Mouse (Mus musculus): Measurements from ENCODE around the gene Cebpa. TPM values are rescaled to one million over a fixed set of nuclear protein-coding genes. Genes with fewer than 3 reads are reported as not detected.

The Cebpa gene
- polyA plus RNA-seq, 1 experiment = 56.3 TPM

- no peak overlapping the region for H3K4me3 ChIP-seq (ENCODE audit: control insufficient read depth, insufficient read depth, low read length)
- no peaks in the 10 kb centered on the region; the same call in 1 of the 2 replicates for H3K27me3 ChIP-seq (ENCODE audit: control insufficient read depth, insufficient read depth, low read length)
- WGBS = 88% methylated on average over 6 of the region's 6 CpGs
- no peaks in the 10 kb centered on the region for H3K4me1 ChIP-seq (replicated peaks; ENCODE audit: control insufficient read depth, insufficient read depth, low read length)
- no peak for DNase-seq
- H3K27ac ChIP-seq (ENCODE audit: control insufficient read depth, insufficient read depth, low read length) = no peak overlapping the region
- no peak for TF ChIP-seq POLR2A (IDR thresholded peaks at IDR 0.05; ENCODE audit: control insufficient read depth, extremely low read depth, insufficient read depth, low read length, poor library complexity)
- no peak for TF ChIP-seq CTCF (IDR thresholded peaks at IDR 0.05; ENCODE audit: borderline replicate concordance, control insufficient read depth, extremely low read depth, insufficient read depth, low read length, poor library complexity)
- H3K36me3 ChIP-seq (ENCODE audit: control insufficient read depth, insufficient read depth, low read length) = no peaks in the 10 kb centered on the region
Observed at GRCm38 (mm10) chr7:35162443-35162842, 43.4 kb downstream of the Cebpa start.

DNA sequence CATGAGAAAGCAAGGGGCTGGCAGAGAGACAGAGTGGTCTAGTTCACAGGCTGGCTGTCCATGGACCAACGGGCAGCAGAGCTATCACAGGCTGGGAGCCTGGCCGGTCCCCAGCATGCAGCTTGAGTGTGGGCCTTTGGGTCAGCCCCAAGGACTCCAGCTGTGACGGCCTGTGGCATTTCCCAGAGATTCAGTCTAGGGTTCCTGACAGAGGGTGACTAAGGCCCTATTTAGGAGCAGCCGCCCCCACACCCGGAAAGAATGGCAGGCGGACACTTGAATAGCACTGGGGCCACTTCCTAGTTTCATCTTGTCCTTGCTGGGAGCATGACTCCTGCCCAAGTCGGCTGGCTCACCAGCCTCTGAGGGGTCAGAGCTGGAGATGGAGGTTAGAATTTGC lies 44.5 kb downstream of the Cebpa start:
- Histone ChIP-seq H3K36me3 (ENCODE audit: control insufficient read depth, insufficient read depth, low read length) (no peaks in the 10 kb centered on the region), H3K4me3 (ENCODE audit: control insufficient read depth, insufficient read depth, low read length) (no peak overlapping the region), H3K27me3 (ENCODE audit: control insufficient read depth, insufficient read depth, low read length) (no peaks in the 10 kb centered on the region; the same call in 1 of the 2 replicates), H3K27ac (ENCODE audit: control insufficient read depth, insufficient read depth, low read length) (no peak overlapping the region), H3K4me1 (replicated peaks; ENCODE audit: control insufficient read depth, insufficient read depth, low read length) (no peaks in the 10 kb centered on the region)
- TF ChIP-seq POLR2A (IDR thresholded peaks at IDR 0.05; ENCODE audit: control insufficient read depth, extremely low read depth, insufficient read depth, low read length, poor library complexity) = no peak
- no peak for TF ChIP-seq CTCF (IDR thresholded peaks at IDR 0.05; ENCODE audit: borderline replicate concordance, control insufficient read depth, extremely low read depth, insufficient read depth, low read length, poor library complexity)
- no peak for DNase-seq
- 88% methylated on average over 7 of the region's 7 CpGs for WGBS

GRCm38 (mm10) chr7:35164131-35164530 lies 45.0 kb downstream of the Cebpa start:
- H3K36me3 ChIP-seq (ENCODE audit: control insufficient read depth, insufficient read depth, low read length) = no peaks in the 10 kb centered on the region
- no peak overlapping the region for H3K27ac ChIP-seq (ENCODE audit: control insufficient read depth, insufficient read depth, low read length)
- H3K27me3 ChIP-seq (ENCODE audit: control insufficient read depth, insufficient read depth, low read length) = no peaks in the 10 kb centered on the region; the same call in 1 of the 2 replicates
- no peak overlapping the region for H3K4me3 ChIP-seq (ENCODE audit: control insufficient read depth, insufficient read depth, low read length)
- WGBS = 97% methylated on average over 6 of the region's 6 CpGs
- TF ChIP-seq POLR2A (IDR thresholded peaks at IDR 0.05; ENCODE audit: control insufficient read depth, extremely low read depth, insufficient read depth, low read length, poor library complexity) = no peak
- TF ChIP-seq CTCF (IDR thresholded peaks at IDR 0.05; ENCODE audit: borderline replicate concordance, control insufficient read depth, extremely low read depth, insufficient read depth, low read length, poor library complexity) = no peak
- no peaks in the 10 kb centered on the region for H3K4me1 ChIP-seq (replicated peaks; ENCODE audit: control insufficient read depth, insufficient read depth, low read length)
- no peak for DNase-seq

DNA sequence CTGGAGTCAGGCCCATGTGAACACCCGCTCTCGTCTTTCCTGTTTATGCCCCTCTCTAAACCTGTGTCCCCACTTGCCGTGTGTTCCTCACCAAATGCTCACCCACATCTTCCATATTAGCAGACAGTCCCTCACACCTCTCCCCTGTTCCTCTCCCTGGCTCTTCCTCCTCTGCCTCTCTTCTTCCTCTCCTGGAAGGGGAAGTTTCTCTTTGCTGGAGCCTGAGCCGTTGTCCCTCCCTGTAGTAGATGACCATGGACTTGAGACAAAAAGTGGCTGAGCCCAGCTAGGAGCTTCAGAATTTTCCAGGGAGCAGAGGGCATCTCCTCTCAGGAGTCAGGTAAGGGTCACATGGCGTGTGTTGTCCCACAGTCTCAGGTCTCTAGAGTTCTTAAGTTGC lies 47.9 kb downstream of the Cebpa start:
- TF ChIP-seq POLR2A (IDR thresholded peaks at IDR 0.05; ENCODE audit: control insufficient read depth, extremely low read depth, insufficient read depth, low read length, poor library complexity) (no peak), CTCF (IDR thresholded peaks at IDR 0.05; ENCODE audit: borderline replicate concordance, control insufficient read depth, extremely low read depth, insufficient read depth, low read length, poor library complexity) (no peak)
- Histone ChIP-seq H3K36me3 (ENCODE audit: control insufficient read depth, insufficient read depth, low read length) (no peaks in the 10 kb centered on the region), H3K27me3 (ENCODE audit: control insufficient read depth, insufficient read depth, low read length) (no peaks in the 10 kb centered on the region; the same call in 1 of the 2 replicates), H3K27ac (ENCODE audit: control insufficient read depth, insufficient read depth, low read length) (no peak overlapping the region), H3K4me1 (replicated peaks; ENCODE audit: control insufficient read depth, insufficient read depth, low read length) (no peaks in the 10 kb centered on the region), H3K4me3 (ENCODE audit: control insufficient read depth, insufficient read depth, low read length) (no peak overlapping the region)
- 65% methylated on average over 5 of the region's 5 CpGs for WGBS
- no peak for DNase-seq

DNA sequence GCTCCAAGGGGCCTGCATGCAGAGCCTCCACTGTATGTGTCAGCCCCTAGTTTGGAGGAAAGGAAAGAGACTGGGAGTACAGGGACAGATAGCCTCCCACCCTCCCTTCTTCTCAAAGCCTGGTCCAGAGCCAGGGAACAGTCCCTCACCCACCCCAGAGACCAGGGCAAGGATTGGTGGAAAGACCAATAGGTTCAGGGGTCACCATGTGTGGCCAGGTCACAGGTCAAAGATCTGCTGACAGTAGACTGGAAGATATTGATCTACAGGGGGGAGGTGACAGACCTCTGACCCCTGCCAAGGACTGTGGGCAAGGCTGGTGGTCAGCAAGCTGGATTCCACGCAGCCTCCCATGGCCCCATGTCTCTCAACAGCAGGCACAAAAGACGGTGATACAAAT lies 48.8 kb downstream of the Cebpa start:
- no peaks in the 10 kb centered on the region for H3K4me1 ChIP-seq (replicated peaks; ENCODE audit: control insufficient read depth, insufficient read depth, low read length)
- no peaks in the 10 kb centered on the region for H3K36me3 ChIP-seq (ENCODE audit: control insufficient read depth, insufficient read depth, low read length)
- no peaks in the 10 kb centered on the region; the same call in 1 of the 2 replicates for H3K27me3 ChIP-seq (ENCODE audit: control insufficient read depth, insufficient read depth, low read length)
- TF ChIP-seq CTCF (IDR thresholded peaks at IDR 0.05; ENCODE audit: borderline replicate concordance, control insufficient read depth, extremely low read depth, insufficient read depth, low read length, poor library complexity) = no peak
- TF ChIP-seq POLR2A (IDR thresholded peaks at IDR 0.05; ENCODE audit: control insufficient read depth, extremely low read depth, insufficient read depth, low read length, poor library complexity) = no peak
- H3K4me3 ChIP-seq (ENCODE audit: control insufficient read depth, insufficient read depth, low read length) = no peak overlapping the region
- no peak overlapping the region for H3K27ac ChIP-seq (ENCODE audit: control insufficient read depth, insufficient read depth, low read length)
- no peak for DNase-seq
- 89% methylated on average over 2 of the region's 2 CpGs for WGBS

DNA sequence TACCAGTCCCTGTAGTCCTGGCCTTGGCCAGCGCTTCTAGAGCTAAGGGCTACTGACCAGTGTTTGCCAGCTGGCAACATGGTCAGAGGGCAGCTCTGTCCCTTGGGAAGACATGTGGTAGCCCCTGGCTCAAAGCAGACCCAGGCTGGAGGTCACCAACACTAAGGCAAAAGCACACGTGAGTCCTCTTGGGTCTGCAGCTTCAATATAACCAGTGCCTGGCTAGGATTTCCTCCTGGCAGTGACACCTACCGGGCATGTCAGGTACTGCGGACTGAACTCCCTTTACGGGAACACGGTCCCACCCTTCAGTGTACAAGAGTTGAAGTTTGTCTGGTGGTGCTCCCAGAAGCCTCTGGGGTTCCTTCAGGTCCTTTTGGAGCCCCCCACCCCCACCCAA lies 50.2 kb downstream of the Cebpa start:
- Histone ChIP-seq H3K27ac (ENCODE audit: control insufficient read depth, insufficient read depth, low read length) (no peak overlapping the region), H3K36me3 (ENCODE audit: control insufficient read depth, insufficient read depth, low read length) (no peaks in the 10 kb centered on the region), H3K4me1 (replicated peaks; ENCODE audit: control insufficient read depth, insufficient read depth, low read length) (no peaks in the 10 kb centered on the region), H3K4me3 (ENCODE audit: control insufficient read depth, insufficient read depth, low read length) (no peak overlapping the region), H3K27me3 (ENCODE audit: control insufficient read depth, insufficient read depth, low read length) (no peaks in the 10 kb centered on the region; the same call in 1 of the 2 replicates)
- TF ChIP-seq POLR2A (IDR thresholded peaks at IDR 0.05; ENCODE audit: control insufficient read depth, extremely low read depth, insufficient read depth, low read length, poor library complexity) (no peak), CTCF (IDR thresholded peaks at IDR 0.05; ENCODE audit: borderline replicate concordance, control insufficient read depth, extremely low read depth, insufficient read depth, low read length, poor library complexity) (peak; percentile 82; the same call in 1 of the 2 replicates)
- peak; percentile 87 for DNase-seq
- WGBS = 16% methylated on average over 6 of the region's 6 CpGs

Other genes with a start within 250 kb of the Cebpa start
- gene Pepd, start 206.9 kb upstream of the Cebpa start, polyA plus RNA-seq (2012; rRNA removed) = 77.0 and 87.6 TPM in 2 replicates
- gene Cebpg, start 62.7 kb upstream of the Cebpa start, polyA plus RNA-seq (2012; rRNA removed) = 11.9 and 12.8 TPM in 2 replicates
- 7.9 and 11.1 TPM in 2 replicates for gene Slc7a10, start 67.1 kb downstream of the Cebpa start, polyA plus RNA-seq (2012; rRNA removed)
- 2.4 TPM in 2 replicates for gene Lrp3, start 96.2 kb downstream of the Cebpa start, polyA plus RNA-seq (2012; rRNA removed)
- 5.8 and 6.0 TPM in 2 replicates for gene Gpatch1, start 199.1 kb downstream of the Cebpa start, polyA plus RNA-seq (2012; rRNA removed)
- gene Rhpn2, start 214.9 kb downstream of the Cebpa start, polyA plus RNA-seq (2012; rRNA removed) = 0.71 and 1.3 TPM in 2 replicates